Mouse (Mus musculus) bone marrow macrophage, adult 2 months (primary cell): ENCODE results near the gene Scube1.

ENCODE experiments used
- CTCF ChIP-seq: IDR thresholded peaks from 2 replicates; pipeline ENCODE4 v1.5.1; 2012; ENCODE audit warnings: low read depth, mild to moderate bottlenecking, low read length, moderate library complexity
- POLR2A ChIP-seq: IDR thresholded peaks from 2 replicates; pipeline ENCODE4 v1.6.1; 2012; ENCODE audit warnings: mild to moderate bottlenecking, low read depth, low read length, borderline replicate concordance

- TF ChIP-seq CTCF = no peak
- TF ChIP-seq POLR2A = no peak
Measured at GRCm38 (mm10) chr15:83592260-83593188, 132.3 kb downstream of the Scube1 start.
